Mouse (Mus musculus) liver, adult (tissue): ENCODE results near the gene Ppp1r3g.

Experiments used
- GATA4 ChIP-seq: IDR thresholded peaks from 2 replicates; pipeline ENCODE4 v1.6.1; 2014; ENCODE audit warnings: mild to moderate bottlenecking, low read length; ENCODE audit not compliant: insufficient replicate concordance

Gene Ppp1r3g

DNA sequence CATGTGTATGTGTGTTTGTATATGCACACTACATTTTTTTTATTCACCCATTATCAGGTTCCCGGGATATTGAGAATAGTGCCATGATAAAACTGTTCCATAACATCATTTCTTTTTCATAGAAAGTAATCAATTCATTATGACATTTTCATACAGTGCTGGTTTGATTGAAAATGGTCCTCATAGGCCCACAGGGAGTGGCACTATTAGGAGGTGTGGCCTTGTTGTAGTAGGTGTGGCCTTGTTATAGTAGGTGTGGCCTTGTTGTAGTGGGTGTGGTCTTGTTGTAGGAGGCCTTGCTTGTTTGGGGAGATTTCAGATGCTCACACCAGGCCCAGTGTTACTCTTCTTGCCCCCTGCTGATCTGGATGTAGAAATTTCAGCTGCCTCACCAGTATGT lies at the start of gene Ppp1r3g:
Ppp1r3g (plus strand) TSS at position 301 of the 400 bp plus-strand sequence.
- TF ChIP-seq GATA4 = no peak

DNA sequence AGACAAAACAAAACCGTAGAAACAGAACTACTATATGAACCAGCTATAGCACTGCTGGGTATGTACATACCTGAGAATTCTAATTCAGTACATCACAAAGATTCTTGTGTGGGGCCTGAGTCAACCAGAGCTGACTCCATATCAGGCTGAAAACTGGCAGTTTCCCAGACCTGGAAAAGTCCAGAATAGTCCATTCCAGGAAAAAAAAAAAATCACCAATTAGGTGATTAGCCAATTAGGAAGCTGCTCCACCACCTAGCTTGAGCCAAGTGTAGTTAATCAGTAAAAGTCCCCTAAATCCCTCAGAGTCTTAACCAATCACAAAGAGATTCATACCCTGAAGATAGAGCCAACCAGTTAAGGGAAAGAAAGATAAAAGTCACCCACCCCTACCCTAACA lies 47.2 kb upstream of the Ppp1r3g start:
- TF ChIP-seq GATA4 = no peak

DNA sequence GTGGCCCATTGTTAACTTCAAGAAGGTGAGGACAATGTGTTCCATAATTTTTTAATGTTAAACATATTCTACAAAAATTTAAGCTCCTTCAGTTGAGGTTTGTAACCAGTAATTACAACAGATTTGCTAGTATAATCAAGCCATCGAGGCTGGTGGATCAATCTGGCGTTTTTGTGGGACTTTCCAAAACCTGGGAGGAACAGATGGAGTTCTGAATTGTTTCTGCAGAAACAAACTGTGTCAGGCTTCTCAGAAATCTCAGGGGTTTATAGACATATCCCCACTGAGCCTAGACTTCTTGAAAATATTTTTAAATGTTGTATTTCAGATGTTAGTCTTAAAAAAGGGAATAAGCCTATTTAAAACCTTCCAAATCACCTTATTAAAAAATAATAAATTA lies 20.6 kb upstream of the Ppp1r3g start:
- TF ChIP-seq GATA4 = no peak

GRCm38 (mm10) chr13:35939871-35940665 lies 18.6 kb upstream of the Ppp1r3g start:
- TF ChIP-seq GATA4 = no peak

- TF ChIP-seq GATA4 = no peak
Observed at GRCm38 (mm10) chr13:35940934-35941333, 17.7 kb upstream of the Ppp1r3g start.

DNA sequence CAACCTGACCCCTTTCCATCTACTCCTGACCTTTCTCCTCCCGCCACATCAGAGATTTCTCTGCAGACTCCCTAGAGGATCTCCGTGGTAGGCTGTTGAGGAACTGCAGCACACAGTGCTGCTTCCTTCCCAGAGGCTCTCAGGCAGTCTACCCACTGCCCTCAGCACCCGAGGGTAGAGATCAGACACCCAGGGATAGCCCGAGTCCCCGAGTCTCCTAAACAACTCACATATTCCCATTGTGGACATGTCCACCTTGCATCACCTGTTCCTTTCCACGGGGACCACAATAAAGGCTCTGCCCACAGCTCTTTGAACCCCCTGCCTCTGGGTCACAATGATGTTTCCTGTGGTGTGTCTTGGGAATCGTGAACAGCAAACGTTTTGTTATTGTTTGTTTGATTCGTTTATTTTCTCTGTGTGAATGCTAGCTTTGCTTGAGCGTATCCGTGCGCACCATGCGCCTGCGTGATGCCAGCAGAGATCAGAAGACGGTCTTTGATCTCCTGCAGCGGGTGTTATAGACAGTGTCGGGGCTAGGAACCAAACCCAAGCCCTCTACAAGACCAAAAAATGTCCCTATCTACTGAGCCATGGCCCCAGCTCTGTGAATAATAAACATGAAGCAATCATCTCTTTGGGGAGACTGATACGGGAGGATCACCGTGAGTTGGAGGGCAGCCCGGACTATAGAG lies 11.8 kb upstream of the Ppp1r3g start:
- TF ChIP-seq GATA4 = no peak

DNA sequence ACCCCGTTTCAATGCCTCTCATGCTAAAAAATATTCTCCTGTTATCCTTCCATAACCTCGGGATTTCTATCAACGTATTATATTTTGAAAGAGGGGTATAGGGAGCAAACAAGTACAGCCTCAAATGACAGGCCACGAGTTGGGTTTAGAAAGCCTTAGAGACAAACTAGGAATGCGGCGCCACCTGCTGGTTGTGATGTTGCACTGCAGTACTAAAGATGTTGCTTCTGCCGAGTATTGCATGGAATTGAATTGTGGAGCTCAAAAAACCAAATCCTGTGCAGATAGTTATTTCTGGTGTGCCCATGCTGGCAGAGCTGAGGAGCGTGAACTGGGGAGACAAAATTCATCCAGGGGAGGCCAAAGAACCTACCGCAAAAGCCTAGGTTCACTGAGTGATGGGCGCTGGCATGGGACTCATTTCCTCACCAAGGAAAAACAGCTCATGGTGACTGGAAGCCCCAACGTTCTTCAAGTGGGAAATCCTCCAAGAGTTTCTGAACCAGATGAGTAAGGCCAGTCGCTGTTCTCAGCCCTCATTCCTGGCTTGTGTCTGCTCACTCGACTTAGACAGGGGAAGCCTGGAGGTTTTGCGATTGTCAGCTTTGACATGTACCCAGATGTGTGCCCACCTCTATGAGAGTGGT lies 11.2 kb upstream of the Ppp1r3g start:
- TF ChIP-seq GATA4 = no peak

- TF ChIP-seq GATA4 = no peak
Observed at GRCm38 (mm10) chr13:35949814-35950455, 8.7 kb upstream of the Ppp1r3g start.

GRCm38 (mm10) chr13:35959391-35960067 lies 890 bp downstream of the Ppp1r3g start:
- peak; percentile 36; the same call in 1 of the 2 replicates for TF ChIP-seq GATA4

- TF ChIP-seq GATA4 = peak; percentile 80
Observed at GRCm38 (mm10) chr13:35963583-35963982, 4.9 kb downstream of the Ppp1r3g start.

GRCm38 (mm10) chr13:35967690-35968089 lies 9.1 kb downstream of the Ppp1r3g start:
- TF ChIP-seq GATA4 = no peak

GRCm38 (mm10) chr13:35968131-35968718 lies 9.6 kb downstream of the Ppp1r3g start:
- TF ChIP-seq GATA4 = no peak

- TF ChIP-seq GATA4 = no peak
Observed at GRCm38 (mm10) chr13:35968719-35969430, 10.2 kb downstream of the Ppp1r3g start.

GRCm38 (mm10) chr13:35969431-35969721 lies 10.7 kb downstream of the Ppp1r3g start:
- no peak for TF ChIP-seq GATA4
